Mouse (Mus musculus) lung, adult 2 months (tissue): Measurements from ENCODE around the gene Ccl25.

ENCODE experiments used
- CTCF ChIP-seq: fragments of 200-500 bp; IDR thresholded peaks from 2 replicates; pipeline ENCODE4 v1.5.1; 2011; ENCODE audit warnings: mild to moderate bottlenecking, low read length, control low read depth; ENCODE audit not compliant: insufficient read depth
- POLR2A ChIP-seq: fragments of 200-500 bp; IDR thresholded peaks from 2 replicates; pipeline ENCODE4 v1.6.1; 2011; ENCODE audit warnings: low read depth, mild to moderate bottlenecking, control low read depth, low read length, borderline replicate concordance; ENCODE audit errors: extremely low read depth

- TF ChIP-seq POLR2A (no peak), CTCF (no peak)
Observed at GRCm38 (mm10) chr8:4318796-4319572, 6.0 kb upstream of the Ccl25 start.
